Mouse (Mus musculus): ENCODE measurements around the gene Pllp.

Pllp gene

GRCm38 (mm10) chr8:94702844-94703813, 7.1 kb upstream of the Pllp start:
- DNase-seq = peak; percentile 78 to 82

GRCm38 (mm10) chr8:94702156-94702555, 6.1 kb upstream of the Pllp start:
- no peak for DNase-seq

- no peak for DNase-seq
These were observed 4.4 kb upstream of the Pllp start for GRCm38 (mm10) chr8:94700421-94700935.

GRCm38 (mm10) chr8:94699366-94699765, 3.3 kb upstream of the Pllp start:
- DNase-seq = no peak

- no peak for DNase-seq
These were observed 1.9 kb upstream of the Pllp start for GRCm38 (mm10) chr8:94697956-94698355.

GRCm38 (mm10) chr8:94696566-94696965, 488 bp upstream of the Pllp start:
- no peak for DNase-seq

- no peak for DNase-seq
These were observed 611 bp downstream of the Pllp start for GRCm38 (mm10) chr8:94695341-94695993.

GRCm38 (mm10) chr8:94694701-94695100, 1.4 kb downstream of the Pllp start:
- no peak for DNase-seq

- DNase-seq = no peak
These were observed 10.1 kb downstream of the Pllp start for GRCm38 (mm10) chr8:94685953-94686352.

GRCm38 (mm10) chr8:94684287-94684686, 11.8 kb downstream of the Pllp start:
- DNase-seq = no peak

- no peak for DNase-seq
These were observed 13.2 kb downstream of the Pllp start for GRCm38 (mm10) chr8:94682732-94683524.

GRCm38 (mm10) chr8:94680414-94680813, 15.7 kb downstream of the Pllp start:
- DNase-seq = no peak

GRCm38 (mm10) chr8:94678582-94678981, 17.5 kb downstream of the Pllp start:
- DNase-seq = no peak

GRCm38 (mm10) chr8:94675923-94676322, 20.2 kb downstream of the Pllp start:
- DNase-seq = no peak

GRCm38 (mm10) chr8:94674384-94674783, 21.7 kb downstream of the Pllp start:
- no peak for DNase-seq

- DNase-seq = peak; percentile 90 to 93
These were observed 29.4 kb downstream of the Pllp start, which contains the start of gene Arl2bp for GRCm38 (mm10) chr8:94666456-94667308. Gene Arl2bp, plus strand, starts transcription at chr8:94666600.

- DNase-seq = no peak
These were observed 31.4 kb downstream of the Pllp start for GRCm38 (mm10) chr8:94664722-94665121.

GRCm38 (mm10) chr8:94660418-94660817, 35.7 kb downstream of the Pllp start:
- DNase-seq = no peak

- no peak for DNase-seq
These were observed 38.0 kb downstream of the Pllp start for GRCm38 (mm10) chr8:94658031-94658430.

GRCm38 (mm10) chr8:94654994-94655393, 41.1 kb downstream of the Pllp start:
- DNase-seq = no peak

- no peak for DNase-seq
These were observed 43.1 kb downstream of the Pllp start for GRCm38 (mm10) chr8:94652951-94653350.

- no peak for DNase-seq
These were observed 46.6 kb downstream of the Pllp start for GRCm38 (mm10) chr8:94649496-94649895.
